Mouse (Mus musculus) bone marrow, adult 2 months (tissue): Measurements from ENCODE around the gene Msrb3. TPM values are rescaled to one million over a fixed set of nuclear protein-coding genes. Genes with fewer than 3 reads are reported as not detected.

ENCODE experiments used
- H3K27ac ChIP-seq: fragments of 200-500 bp; 2 replicates; pipeline ENCODE4 v1.5.1; 2012; ENCODE audit warnings: low read depth, mild to moderate bottlenecking, control low read depth, inconsistent platforms, low read length; ENCODE audit not compliant: control insufficient read depth, poor library complexity, insufficient read depth
- H3K4me1 ChIP-seq: fragments of 200-500 bp; 2 replicates; pipeline ENCODE4 v1.6.1; 2011; ENCODE audit warnings: low read length; ENCODE audit not compliant: control insufficient read depth, insufficient read depth
- H3K4me3 ChIP-seq: fragments of 200-500 bp; replicated peaks from 2 replicates; pipeline ENCODE3; 2011; ENCODE audit warnings: mild to moderate bottlenecking, low read depth, low read length, control low read depth; ENCODE audit not compliant: control insufficient read depth
- CTCF ChIP-seq: fragments of 200-500 bp; IDR thresholded peaks from 2 replicates; pipeline ENCODE4 v1.5.1; 2011; ENCODE audit warnings: low read length, control low read depth; ENCODE audit not compliant: control insufficient read depth, insufficient read depth
- POLR2A ChIP-seq: fragments of 200-500 bp; IDR thresholded peaks from 2 replicates; pipeline ENCODE4 v1.6.1; 2011; ENCODE audit warnings: low read depth, mild to moderate bottlenecking, control low read depth, low read length, borderline replicate concordance; ENCODE audit not compliant: control insufficient read depth
- WGBS: fragments of 180-500 bp; shearing (Covaris S2); methylation state at CpG from one replicate; pipeline ENCODE4 v1.1.7; 2018; 5-methylcytosine and 5-hydroxymethylcytosine counted together
- polyA plus RNA-seq: library from polyadenylated mRNA; stranded (reverse); fragments of >200 nt; gene quantifications from 2 replicates; pipeline ENCODE4 v1.2.4, GENCODE M21; 2011; ENCODE audit warnings: low replicate concordance; ENCODE audit not compliant: missing spikeins, insufficient read depth, insufficient read length

Msrb3 gene
- polyA plus RNA-seq, 1 experiment: 3.7 TPM

GRCm38 (mm10) chr10:120874261-120874660, 24.6 kb downstream of the Msrb3 start:
- 85% methylated on average over 12 of the region's 12 CpGs for WGBS
- Histone ChIP-seq H3K4me1 (no peaks in the 10 kb centered on the region; the same call in 1 of the 2 replicates), H3K4me3 (no peak overlapping the region), H3K27ac (no peak overlapping the region)
- no peak for TF ChIP-seq CTCF
- TF ChIP-seq POLR2A: no peak

GRCm38 (mm10) chr10:120873646-120874201, 25.2 kb downstream of the Msrb3 start:
- WGBS: 78% methylated on average over 8 of the region's 8 CpGs
- Histone ChIP-seq H3K27ac (no peak overlapping the region), H3K4me3 (no peak overlapping the region), H3K4me1 (no peaks in the 10 kb centered on the region; the same call in 1 of the 2 replicates)
- TF ChIP-seq CTCF (no peak), POLR2A (no peak)

GRCm38 (mm10) chr10:120872483-120872862, 26.4 kb downstream of the Msrb3 start:
- no peak overlapping the region for H3K4me3 ChIP-seq
- TF ChIP-seq POLR2A: no peak
- no peak for TF ChIP-seq CTCF
- no peaks in the 10 kb centered on the region; the same call in 1 of the 2 replicates for H3K4me1 ChIP-seq
- WGBS: 3% methylated on average over 13 of the region's 13 CpGs
- no peak overlapping the region for H3K27ac ChIP-seq

DNA sequence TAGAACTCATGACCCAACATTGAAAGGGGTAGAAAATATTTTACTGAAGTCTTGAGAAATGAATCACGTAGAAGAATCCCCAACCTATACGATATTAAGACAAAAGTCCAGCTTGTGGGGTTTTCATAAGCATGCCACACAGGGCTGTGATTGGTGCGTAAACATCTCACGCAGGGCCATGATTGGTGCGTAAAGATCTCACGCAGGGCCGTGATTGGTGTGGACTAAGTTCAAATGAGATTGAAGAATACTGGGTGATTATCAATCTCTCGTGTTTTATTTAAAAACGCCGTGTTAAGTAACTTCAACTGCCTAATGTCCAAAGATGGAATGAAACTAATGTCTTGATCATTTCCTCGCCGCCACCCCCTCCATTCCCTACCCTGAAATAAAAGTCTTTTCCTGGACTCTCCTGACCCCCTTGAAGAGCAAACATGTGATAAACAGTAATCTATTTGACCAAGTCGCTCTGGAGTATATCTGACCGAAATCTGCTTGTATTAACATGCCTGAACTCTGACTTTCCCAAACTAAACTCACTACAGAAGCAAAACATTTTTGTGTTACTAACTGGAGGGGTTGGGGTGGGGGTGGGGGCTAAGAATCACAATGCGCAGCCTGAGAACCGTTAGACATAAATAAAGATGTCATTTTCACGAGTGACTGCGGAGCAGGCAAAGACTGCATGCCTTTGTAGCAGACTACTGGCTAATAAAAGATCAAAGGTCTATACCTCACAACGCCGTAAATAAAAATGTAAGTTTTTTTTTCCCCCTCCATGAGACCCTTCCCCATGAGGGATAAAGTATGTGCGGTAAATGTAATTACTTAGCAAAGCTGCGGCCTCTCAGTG, 27.0 kb downstream of the Msrb3 start:
- TF ChIP-seq POLR2A: no peak
- no peak for TF ChIP-seq CTCF
- H3K4me3 ChIP-seq: no peak overlapping the region
- H3K27ac ChIP-seq: no peak overlapping the region
- H3K4me1 ChIP-seq: no peaks in the 10 kb centered on the region; the same call in 1 of the 2 replicates
- WGBS: 58% methylated on average over 22 of the region's 22 CpGs

DNA sequence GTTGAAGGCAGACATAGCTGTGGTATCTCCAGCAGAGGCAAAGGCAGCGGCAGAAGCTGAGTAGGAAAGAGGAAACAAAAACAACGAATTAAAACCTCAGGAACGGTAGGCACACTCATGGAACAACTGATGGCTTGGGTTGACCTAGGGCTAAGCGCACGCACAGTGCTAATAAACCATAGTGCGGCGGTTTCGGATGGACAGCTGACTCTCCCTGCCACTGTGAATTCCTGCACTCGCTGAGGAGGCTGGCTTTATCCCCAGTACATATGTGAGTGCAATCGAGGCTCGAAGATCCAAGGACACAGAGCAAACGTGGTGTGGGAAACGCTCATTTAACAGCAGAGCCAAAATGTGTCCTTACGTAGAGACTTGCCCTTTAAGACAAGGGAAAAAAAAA, 27.8 kb downstream of the Msrb3 start:
- H3K4me1 ChIP-seq: no peaks in the 10 kb centered on the region; the same call in 1 of the 2 replicates
- no peak for TF ChIP-seq POLR2A
- no peak overlapping the region for H3K4me3 ChIP-seq
- H3K27ac ChIP-seq: no peak overlapping the region
- WGBS: 73% methylated on average over 14 of the region's 14 CpGs

DNA sequence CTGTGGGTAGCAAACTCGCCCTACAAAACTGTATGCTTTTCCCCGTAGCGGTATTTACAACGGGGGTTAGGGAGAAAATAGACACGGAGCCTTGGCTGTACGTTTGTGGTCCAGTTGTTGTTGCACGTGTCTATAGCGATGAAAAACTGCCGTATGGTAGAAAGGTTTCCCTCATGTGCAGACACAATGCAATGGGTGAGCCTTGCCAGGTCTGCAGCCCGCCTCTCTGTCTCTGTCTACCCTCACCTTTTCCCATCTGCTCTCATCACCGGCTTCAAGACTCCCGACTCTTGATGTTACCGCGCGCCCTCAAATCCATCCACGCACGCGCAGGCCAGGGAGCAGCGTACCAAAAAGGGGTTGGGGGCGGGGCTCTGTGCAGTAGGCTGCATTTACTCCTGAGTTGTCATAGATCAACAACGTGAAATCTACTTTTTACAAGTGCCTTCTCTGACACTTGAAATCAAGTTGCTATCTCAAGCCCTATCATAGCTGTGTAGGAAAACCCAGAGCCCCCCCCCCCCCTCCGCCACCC, 29.6 kb downstream of the Msrb3 start:
- no peak overlapping the region for H3K27ac ChIP-seq
- WGBS: 90% methylated on average over 22 of the region's 22 CpGs
- no peaks in the 10 kb centered on the region; the same call in 1 of the 2 replicates for H3K4me1 ChIP-seq

GRCm38 (mm10) chr10:120864446-120864845, 34.5 kb downstream of the Msrb3 start:
- no peaks in the 10 kb centered on the region for H3K4me1 ChIP-seq
- H3K27ac ChIP-seq: no peak overlapping the region
- TF ChIP-seq CTCF: peak; percentile 60
- TF ChIP-seq POLR2A: no peak
- no peak overlapping the region for H3K4me3 ChIP-seq
- 30% methylated on average over 9 of the region's 9 CpGs for WGBS

More for the DNA sequence above, 29.6 kb downstream of the Msrb3 start:
- no peak overlapping the region for H3K4me3 ChIP-seq
- TF ChIP-seq POLR2A (no peak), CTCF (no peak)

DNA sequence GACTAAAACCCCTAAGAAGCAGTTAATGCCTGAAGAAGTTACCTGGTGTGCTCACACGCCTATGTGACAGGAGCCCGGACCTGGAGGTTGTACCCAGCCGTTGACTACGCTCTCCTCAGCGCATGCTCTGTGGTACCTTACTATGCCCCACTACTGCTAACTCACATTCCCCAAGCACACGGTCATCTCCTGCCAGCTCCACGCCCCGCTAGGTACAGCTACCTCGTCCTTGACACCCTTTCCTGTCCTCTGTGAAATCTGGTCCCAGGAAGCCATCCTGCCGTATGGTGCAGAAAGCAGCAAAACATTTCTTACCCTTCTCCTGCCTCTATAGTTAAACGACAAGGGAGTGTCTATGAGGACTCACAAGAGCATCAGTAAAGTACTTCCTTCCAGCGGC, 37.2 kb downstream of the Msrb3 start:
- Histone ChIP-seq H3K4me1 (no peaks in the 10 kb centered on the region), H3K4me3 (no peak overlapping the region), H3K27ac (no peak overlapping the region)
- WGBS: 88% methylated on average over 12 of the region's 12 CpGs
- TF ChIP-seq POLR2A: no peak
